Comparison of ENCODE assay signal across 36 mouse cellular contexts in genomic region chr1:175698293-175698692, GRCm38 (mm10). TPM values are rescaled to one million over a fixed set of nuclear protein-coding genes. Genes with fewer than 3 reads are reported as not detected.
"Had no signal": no experiment of that assay in that cellular context is flagged by ENCODE, and none has a peak within 500 bp of the region (broad histone marks: within the 10 kb centered on the region; RNA-seq: fewer than 3 reads in every experiment).

TSS of gene Wdr64 (plus strand) at chr1:175698593.

- ATAC-seq: forebrain, embryonic 13.5 days; forebrain, embryonic 14.5 days; forebrain, embryonic 15.5 days; forebrain, embryonic 16.5 days; forebrain, postnatal 0 days had no signal

- H3K36me3 ChIP-seq: embryonic facial prominence, embryonic 10.5 days; embryonic facial prominence, embryonic 12.5 days; embryonic facial prominence, embryonic 13.5 days; embryonic facial prominence, embryonic 15.5 days; forebrain, embryonic 10.5 days; forebrain, embryonic 12.5 days; forebrain, embryonic 15.5 days had no signal

- DNase-seq: cerebellum, adult 8-10 months; cerebellum, adult 9-10 months; cerebellum, adult 9-11 months; cerebellum, postnatal 10 days; cerebellum, postnatal 14 days; cerebellum, postnatal 25 days; cerebellum, postnatal 36 days; embryo, embryonic 11 days; forebrain, postnatal 0 days; gastrocnemius, adult 2 months; gastrocnemius, postnatal 10 days; gastrocnemius, postnatal 14 days; gastrocnemius, postnatal 25 days; gastrocnemius, postnatal 36 days; heart, adult 11 months; heart, adult 18-20 months; heart, adult 2 months had no signal

- H3K9me3 ChIP-seq: embryonic facial prominence, embryonic 10.5 days; embryonic facial prominence, embryonic 12.5 days; embryonic facial prominence, embryonic 13.5 days; embryonic facial prominence, embryonic 15.5 days; forebrain, embryonic 10.5 days; forebrain, embryonic 12.5 days; forebrain, embryonic 13.5 days; forebrain, embryonic 15.5 days had no signal

- H3K4me1 ChIP-seq: embryonic facial prominence, embryonic 13.5 days; embryonic facial prominence, embryonic 15.5 days; forebrain, embryonic 13.5 days; forebrain, embryonic 15.5 days had no signal

- H3K4me3 ChIP-seq: embryonic facial prominence, embryonic 10.5 days; embryonic facial prominence, embryonic 12.5 days; embryonic facial prominence, embryonic 13.5 days; embryonic facial prominence, embryonic 15.5 days; erythroblast, embryonic 14.5 days; forebrain, embryonic 10.5 days; forebrain, embryonic 12.5 days; forebrain, embryonic 13.5 days; forebrain, embryonic 15.5 days; gastrocnemius, adult 2 months; heart, adult 2 months had no signal

- H3K9ac ChIP-seq: embryonic facial prominence, embryonic 12.5 days; embryonic facial prominence, embryonic 13.5 days; embryonic facial prominence, embryonic 15.5 days; forebrain, embryonic 12.5 days; forebrain, embryonic 13.5 days; forebrain, embryonic 15.5 days; forebrain, postnatal 0 days had no signal

- H3K4me2 ChIP-seq: embryonic facial prominence, embryonic 12.5 days; embryonic facial prominence, embryonic 13.5 days; embryonic facial prominence, embryonic 15.5 days; forebrain, embryonic 12.5 days; forebrain, embryonic 13.5 days; forebrain, embryonic 15.5 days had no signal

- H3K27me3 ChIP-seq: embryonic facial prominence, embryonic 12.5 days; embryonic facial prominence, embryonic 13.5 days; embryonic facial prominence, embryonic 15.5 days; forebrain, embryonic 12.5 days; forebrain, embryonic 13.5 days; forebrain, embryonic 15.5 days had no signal

- H3K27ac ChIP-seq: embryonic facial prominence, embryonic 10.5 days; embryonic facial prominence, embryonic 12.5 days; embryonic facial prominence, embryonic 13.5 days; embryonic facial prominence, embryonic 15.5 days; forebrain, embryonic 10.5 days; forebrain, embryonic 12.5 days; forebrain, embryonic 13.5 days; forebrain, embryonic 15.5 days; gastrocnemius, adult 2 months; heart, adult 2 months had no signal

RNA-seq across cellular contexts. Expression of gene Wdr64, which starts in this region (rescaled TPM):
- total RNA-seq: common myeloid progenitor, adult 5-6 weeks; forebrain, postnatal 0 days; gastrocnemius, adult 18-20 months; gastrocnemius, adult 2 months; gastrocnemius, adult 8-10 months; gastrocnemius, postnatal 10 days; gastrocnemius, postnatal 14 days; gastrocnemius, postnatal 25 days; gastrocnemius, postnatal 36 days; granulocyte monocyte progenitor cell, adult 5-6 weeks; heart, adult 18-20 months; heart, adult 2 months; heart, adult 8-10 months had no signal
- polyA plus RNA-seq: embryonic facial prominence, embryonic 10.5 days; embryonic facial prominence, embryonic 11.5 days; embryonic facial prominence, embryonic 12.5 days; embryonic facial prominence, embryonic 13.5 days; embryonic facial prominence, embryonic 14.5 days; embryonic facial prominence, embryonic 15.5 days; erythroblast, embryonic 14.5 days; forebrain, embryonic 10.5 days; forebrain, embryonic 11.5 days; forebrain, embryonic 12.5 days; forebrain, embryonic 13.5 days; forebrain, embryonic 14.5 days; forebrain, embryonic 15.5 days; forebrain, embryonic 16.5 days; forebrain, postnatal 0 days; heart, adult 2 months had no signal
